Mouse (Mus musculus) liver, embryonic 16.5 days (tissue): ENCODE measurements around the gene Gm18336. TPM values are rescaled to one million over a fixed set of nuclear protein-coding genes. Genes with fewer than 3 reads are reported as not detected.

Experiments
- ATAC-seq: fragments of 200-750 bp; cut with Nextera tagmentation; 2 replicates; pipeline ENCODE4 v1.8.0; 2017; ENCODE audit warnings: low read depth, mild to moderate bottlenecking, moderate number of reproducible peaks, moderate library complexity
- H3K27ac ChIP-seq: fragments of 300-500 bp; sonication (generic); 2 replicates; pipeline ENCODE4 v1.5.1; 2014; ENCODE audit warnings: mild to moderate bottlenecking, low read length
- H3K27me3 ChIP-seq: fragments of 300-500 bp; sonication (generic); 2 replicates; pipeline ENCODE4 v1.6.1; 2014; ENCODE audit warnings: low read depth, low read length, mixed read lengths; ENCODE audit not compliant: control insufficient read depth, insufficient read depth
- H3K36me3 ChIP-seq: fragments of 300-500 bp; sonication (generic); 2 replicates; pipeline ENCODE4 v1.6.1; 2014; ENCODE audit warnings: mild to moderate bottlenecking; ENCODE audit not compliant: control insufficient read depth, insufficient read depth
- H3K4me1 ChIP-seq: fragments of 300-500 bp; sonication (generic); 2 replicates; pipeline ENCODE4 v1.6.1; 2014; ENCODE audit warnings: low read depth, low read length, mixed read lengths; ENCODE audit not compliant: control insufficient read depth
- H3K4me2 ChIP-seq: fragments of 300-500 bp; sonication (generic); 2 replicates; pipeline ENCODE4 v1.6.1; 2014; ENCODE audit warnings: low read depth, low read length, mixed read lengths
- H3K4me3 ChIP-seq: fragments of 300-500 bp; sonication (generic); 2 replicates; pipeline ENCODE4 v1.5.1; 2014; ENCODE audit warnings: low read depth, mild to moderate bottlenecking, low read length
- H3K9ac ChIP-seq: fragments of 300-500 bp; sonication (generic); 2 replicates; pipeline ENCODE4 v1.6.1; 2014; ENCODE audit warnings: low read depth, low read length
- H3K9me3 ChIP-seq: fragments of 300-500 bp; sonication (generic); replicated peaks from 2 replicates; pipeline ENCODE4 v1.6.1; 2016; ENCODE audit warnings: low read length; ENCODE audit not compliant: control insufficient read depth
- WGBS: fragments of 180-500 bp; shearing (Covaris S2); extraction: QIAGEN DNeasy Blood & Tissue Kit; methylation state at CpG from one replicate; pipeline ENCODE4 v1.1.7; 2014; ENCODE audit not compliant: insufficient replicate concordance; 5-methylcytosine and 5-hydroxymethylcytosine counted together
- polyA plus RNA-seq: library from polyadenylated mRNA; unstranded; fragments of >200 nt; fragmentation: Nextera tagmentation; extraction: Ambion mirVana; gene quantifications from 2 replicates; pipeline ENCODE4 v1.2.1, GENCODE M21; 2015

Gm18336 gene
- polyA plus RNA-seq, 1 experiment from 2014 or later = not detected

GRCm38 (mm10) chrX:73396446-73396845, 2.1 kb downstream of the Gm18336 start:
- no peak overlapping the region for H3K27ac ChIP-seq
- 65% methylated on average over 1 of the region's 1 CpGs for WGBS
- no peak overlapping the region for H3K4me2 ChIP-seq
- H3K36me3 ChIP-seq = no peaks in the 10 kb centered on the region
- no peaks in the 10 kb centered on the region for H3K9me3 ChIP-seq
- no peak for ATAC-seq
- H3K4me1 ChIP-seq = no peaks in the 10 kb centered on the region
- no peak overlapping the region for H3K4me3 ChIP-seq
- no peaks in the 10 kb centered on the region; the same call in 1 of the 2 replicates for H3K27me3 ChIP-seq
- no peak overlapping the region for H3K9ac ChIP-seq

- Histone ChIP-seq H3K9ac (no peak overlapping the region), H3K36me3 (no peaks in the 10 kb centered on the region), H3K27ac (no peak overlapping the region), H3K27me3 (no peaks in the 10 kb centered on the region; the same call in 1 of the 2 replicates), H3K4me1 (no peaks in the 10 kb centered on the region), H3K4me2 (no peak overlapping the region), H3K4me3 (no peak overlapping the region), H3K9me3 (no peaks in the 10 kb centered on the region)
- 63% methylated on average over 4 of the region's 4 CpGs for WGBS
- ATAC-seq = no peak
Measured at GRCm38 (mm10) chrX:73391481-73391880, 7.1 kb downstream of the Gm18336 start.

- Histone ChIP-seq H3K4me1 (no peaks in the 10 kb centered on the region), H3K9me3 (no peaks in the 10 kb centered on the region), H3K4me2 (no peak overlapping the region), H3K36me3 (no peaks in the 10 kb centered on the region), H3K9ac (no peak overlapping the region), H3K27me3 (no peaks in the 10 kb centered on the region), H3K27ac (no peak overlapping the region), H3K4me3 (no peak overlapping the region)
- 4% methylated on average over 1 of the region's 1 CpGs for WGBS
- ATAC-seq = no peak
Measured at GRCm38 (mm10) chrX:73384924-73385323, 13.6 kb downstream of the Gm18336 start.

- Histone ChIP-seq H3K9me3 (no peaks in the 10 kb centered on the region), H3K27me3 (no peaks in the 10 kb centered on the region; the same call in 1 of the 2 replicates), H3K9ac (no peak overlapping the region), H3K4me1 (no peaks in the 10 kb centered on the region), H3K27ac (no peak overlapping the region), H3K4me2 (no peak overlapping the region), H3K4me3 (no peak overlapping the region), H3K36me3 (no peaks in the 10 kb centered on the region)
- WGBS = 54% methylated on average over 6 of the region's 6 CpGs
- no peak for ATAC-seq
Measured at GRCm38 (mm10) chrX:73384419-73384818, 14.1 kb downstream of the Gm18336 start.

GRCm38 (mm10) chrX:73363291-73363690, 35.2 kb downstream of the Gm18336 start:
- no peak for ATAC-seq
- no peak overlapping the region for H3K27ac ChIP-seq
- no peaks in the 10 kb centered on the region for H3K9me3 ChIP-seq
- H3K4me1 ChIP-seq = no peaks in the 10 kb centered on the region
- H3K4me2 ChIP-seq = no peak overlapping the region
- no peak overlapping the region for H3K9ac ChIP-seq
- H3K27me3 ChIP-seq = no peaks in the 10 kb centered on the region
- no peak overlapping the region for H3K4me3 ChIP-seq
- H3K36me3 ChIP-seq = no peaks in the 10 kb centered on the region

- Histone ChIP-seq H3K9ac (no peak overlapping the region), H3K4me2 (no peak overlapping the region), H3K27me3 (no peaks in the 10 kb centered on the region), H3K36me3 (peaks cover 10% of the 10 kb centered on the region), H3K27ac (no peak overlapping the region), H3K4me3 (no peak overlapping the region), H3K4me1 (no peaks in the 10 kb centered on the region), H3K9me3 (no peaks in the 10 kb centered on the region)
- no peak for ATAC-seq
- 53% methylated on average over 1 of the region's 1 CpGs for WGBS
Measured at GRCm38 (mm10) chrX:73356719-73357118, 41.8 kb downstream of the Gm18336 start.

GRCm38 (mm10) chrX:73356163-73356562, 42.4 kb downstream of the Gm18336 start:
- no peak for ATAC-seq
- Histone ChIP-seq H3K4me3 (no peak overlapping the region), H3K27me3 (no peaks in the 10 kb centered on the region), H3K9me3 (no peaks in the 10 kb centered on the region), H3K4me2 (no peak overlapping the region), H3K36me3 (peaks cover 10% of the 10 kb centered on the region), H3K9ac (no peak overlapping the region), H3K4me1 (no peaks in the 10 kb centered on the region), H3K27ac (no peak overlapping the region)
- 70% methylated on average over 2 of the region's 2 CpGs for WGBS

Other genes with a start within 250 kb of the Gm18336 start
- not detected in 2 replicates for gene Xlr5b, start 249.9 kb downstream of the Gm18336 start, polyA plus RNA-seq
- gene DXBay18, start 249.3 kb downstream of the Gm18336 start, polyA plus RNA-seq = 0.25 and 0.53 TPM in 2 replicates
- not detected in 2 replicates for gene Spin2d, start 221.7 kb downstream of the Gm18336 start, polyA plus RNA-seq
- gene Xlr3b, start 206.5 kb downstream of the Gm18336 start, polyA plus RNA-seq = 2.2 TPM in 2 replicates
- gene Xlr4b, start 184.4 kb downstream of the Gm18336 start, polyA plus RNA-seq = 1.3 and 1.4 TPM in 2 replicates
- gene F8a, start 170.4 kb downstream of the Gm18336 start, polyA plus RNA-seq = 3.0 and 3.1 TPM in 2 replicates
- 0.29 and 0.35 TPM in 2 replicates for gene Xlr4c, start 155.6 kb downstream of the Gm18336 start, polyA plus RNA-seq
- not detected in 2 replicates for gene Xlr3c, start 133.3 kb downstream of the Gm18336 start, polyA plus RNA-seq
- gene Xlr5a, start 105.8 kb downstream of the Gm18336 start, polyA plus RNA-seq = 0.09 TPM in 1 of 2 replicates, not detected in the other
- gene Xlr5c, start 105.8 kb downstream of the Gm18336 start, polyA plus RNA-seq = not detected in 2 replicates
- not detected in 2 replicates for gene Gm45015, start 61.9 kb downstream of the Gm18336 start, polyA plus RNA-seq
- gene Zfp275, start 56.1 kb downstream of the Gm18336 start, polyA plus RNA-seq = 2.0 and 2.6 TPM in 2 replicates
- not detected in 2 replicates for gene Zfp92, start 12.4 kb upstream of the Gm18336 start, polyA plus RNA-seq
- not detected in 2 replicates for gene Trex2, start 36.6 kb upstream of the Gm18336 start, polyA plus RNA-seq
- gene Haus7, start 60.3 kb upstream of the Gm18336 start, polyA plus RNA-seq = 34.8 and 37.2 TPM in 2 replicates
- 12.7 and 17.0 TPM in 2 replicates for gene Bgn, start 84.9 kb upstream of the Gm18336 start, polyA plus RNA-seq
- gene Atp2b3, start 104.3 kb upstream of the Gm18336 start, polyA plus RNA-seq = 0.05 TPM in 1 of 2 replicates, not detected in the other
- 21.3 and 21.5 TPM in 2 replicates for gene Dusp9, start 240.7 kb upstream of the Gm18336 start, polyA plus RNA-seq